Mouse (Mus musculus): Measurements from ENCODE around the gene Prrt4. TPM values are rescaled to one million over a fixed set of nuclear protein-coding genes. Genes with fewer than 3 reads are reported as not detected.
A peak's percentile ranks its signal among the peaks of the same experiment; 100 is the strongest.

Prrt4 gene
- polyA plus RNA-seq, 1 experiment from 2014 or later, result 1.5 TPM

- peaks cover 41% of the 10 kb centered on the region for H3K36me3 ChIP-seq
- no peak overlapping the region for H3K27ac ChIP-seq
- WGBS, result 86% methylated on average over 5 of the region's 5 CpGs
- H3K4me1 ChIP-seq, result peaks cover 12% of the 10 kb centered on the region
- H3K27me3 ChIP-seq, result no peaks in the 10 kb centered on the region
- no peaks in the 10 kb centered on the region for H3K9me3 ChIP-seq
- no peak overlapping the region for H3K4me2 ChIP-seq (replicated peaks)
- ATAC-seq (ENCODE audit: insufficient number of reproducible peaks, insufficient read depth, low FRiP score, low TSS enrichment), result no peak
- no peak overlapping the region for H3K9ac ChIP-seq
- no peak overlapping the region for H3K4me3 ChIP-seq
Observed at GRCm38 (mm10) chr6:29207017-29207416, 27.6 kb upstream of the Prrt4 start.

- Histone ChIP-seq H3K4me3 (no peak overlapping the region), H3K27me3 (no peaks in the 10 kb centered on the region), H3K4me2 (replicated peaks) (no peak overlapping the region), H3K4me1 (peaks cover 5% of the 10 kb centered on the region), H3K9me3 (no peaks in the 10 kb centered on the region), H3K27ac (no peak overlapping the region), H3K36me3 (peaks cover 44% of the 10 kb centered on the region), H3K9ac (no peak overlapping the region)
- ATAC-seq (ENCODE audit: insufficient number of reproducible peaks, insufficient read depth, low FRiP score, low TSS enrichment), result no peak
- WGBS, result 94% methylated on average over 10 of the region's 10 CpGs
Observed at GRCm38 (mm10) chr6:29206006-29206405, 26.6 kb upstream of the Prrt4 start.

DNA sequence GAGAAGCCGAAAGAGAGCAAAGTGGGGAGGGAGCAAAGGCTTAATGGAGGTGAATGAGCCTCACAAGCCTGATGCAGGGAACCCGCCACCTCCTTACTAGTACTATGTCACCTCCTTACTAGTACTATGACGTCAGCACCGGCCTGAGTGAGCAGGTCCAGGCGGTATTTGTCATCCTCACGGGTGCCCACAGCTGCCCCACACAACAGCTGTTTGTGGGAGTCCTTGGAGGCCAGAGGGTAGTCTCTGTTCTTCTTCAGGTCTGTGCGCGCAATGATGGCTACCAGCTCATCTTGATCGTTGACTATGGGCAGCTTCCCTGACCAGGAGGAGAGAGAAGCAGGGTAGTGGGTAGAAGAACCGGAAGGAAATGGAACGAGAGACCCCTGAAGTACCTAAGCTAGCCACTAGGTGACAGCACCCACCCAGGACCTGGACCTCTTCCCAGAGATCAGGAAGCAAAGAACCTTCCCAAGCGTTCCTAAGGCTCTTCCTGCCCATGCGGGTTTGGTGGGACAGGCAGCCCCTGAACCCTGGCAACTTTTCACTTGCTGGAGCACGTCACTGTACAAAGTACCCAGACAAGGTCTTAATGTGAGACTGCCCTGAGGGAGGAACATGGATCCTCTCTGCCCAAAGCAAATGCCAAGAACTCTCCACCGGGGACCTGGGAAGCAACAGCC lies 25.7 kb upstream of the Prrt4 start:
- ATAC-seq (ENCODE audit: insufficient number of reproducible peaks, insufficient read depth, low FRiP score, low TSS enrichment), result no peak
- no peak overlapping the region for H3K4me2 ChIP-seq (replicated peaks)
- 55% methylated on average over 15 of the region's 15 CpGs for WGBS
- no peak overlapping the region for H3K4me3 ChIP-seq
- H3K9me3 ChIP-seq, result no peaks in the 10 kb centered on the region
- H3K4me1 ChIP-seq, result no peaks in the 10 kb centered on the region; the same call in 1 of the 2 replicates
- H3K36me3 ChIP-seq, result peaks cover 50% of the 10 kb centered on the region
- H3K27me3 ChIP-seq, result no peaks in the 10 kb centered on the region
- H3K9ac ChIP-seq, result no peak overlapping the region
- no peak overlapping the region for H3K27ac ChIP-seq

DNA sequence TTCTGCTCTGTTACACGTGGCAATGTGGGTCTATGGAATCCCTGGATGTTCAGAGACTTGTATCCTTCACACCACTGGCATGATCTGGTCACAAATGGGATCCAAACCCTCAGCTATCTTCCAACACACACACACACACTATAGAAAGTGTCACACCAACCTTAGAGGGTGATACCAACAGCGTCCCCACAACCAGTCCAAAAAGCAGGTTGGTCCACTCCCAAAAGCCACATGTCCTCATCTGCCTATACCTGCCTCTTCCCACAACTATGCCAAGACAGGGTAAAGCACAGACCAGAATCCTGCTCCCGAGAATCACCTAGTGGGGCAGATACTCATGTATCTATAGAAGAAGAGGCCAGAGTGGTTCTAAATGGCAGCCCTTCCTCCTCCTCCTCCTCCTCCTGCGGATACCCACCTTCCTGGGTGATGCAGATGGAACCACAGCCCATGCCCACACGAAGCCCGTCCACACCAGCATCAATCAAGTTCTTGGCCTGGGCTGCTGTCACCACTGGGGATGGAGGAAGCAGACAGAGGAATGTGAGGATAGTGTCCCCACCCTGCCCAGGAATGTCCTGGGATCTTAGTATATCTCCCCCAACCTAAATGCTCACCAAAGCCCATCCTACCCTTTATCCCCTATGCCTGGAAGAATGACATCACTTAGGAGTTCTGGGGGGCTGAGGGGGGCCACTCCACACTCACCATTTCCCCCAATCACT lies 24.6 kb upstream of the Prrt4 start:
- no peak for ATAC-seq (ENCODE audit: insufficient number of reproducible peaks, insufficient read depth, low FRiP score, low TSS enrichment)
- Histone ChIP-seq H3K27me3 (no peaks in the 10 kb centered on the region), H3K4me1 (no peaks in the 10 kb centered on the region), H3K4me2 (replicated peaks) (no peak overlapping the region), H3K9me3 (no peaks in the 10 kb centered on the region), H3K36me3 (peaks cover 50% of the 10 kb centered on the region), H3K9ac (no peak overlapping the region), H3K27ac (no peak overlapping the region), H3K4me3 (no peak overlapping the region)
- 91% methylated on average over 6 of the region's 6 CpGs for WGBS

DNA sequence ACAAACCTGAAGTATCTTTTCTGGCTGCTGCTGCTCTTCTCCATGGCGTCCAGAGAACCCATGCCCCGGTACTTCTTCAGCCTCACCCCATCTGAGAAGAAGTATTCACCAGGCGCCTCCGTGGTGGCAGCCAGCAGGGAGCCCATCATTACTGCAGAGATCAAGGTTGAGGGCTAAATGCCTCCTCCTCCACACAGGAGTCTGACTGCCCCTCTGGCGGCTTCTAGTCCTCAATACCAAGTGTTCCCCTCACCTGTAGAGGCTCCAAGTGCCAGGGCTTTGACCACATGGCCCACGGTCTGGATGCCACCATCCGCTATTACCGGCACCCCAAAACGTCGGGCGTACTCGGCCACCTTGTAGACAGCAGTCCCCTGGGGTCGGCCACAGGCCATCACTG lies 23.7 kb upstream of the Prrt4 start:
- no peak overlapping the region for H3K4me3 ChIP-seq
- H3K36me3 ChIP-seq, result peaks cover 50% of the 10 kb centered on the region
- ATAC-seq (ENCODE audit: insufficient number of reproducible peaks, insufficient read depth, low FRiP score, low TSS enrichment), result no peak
- peaks cover 5% of the 10 kb centered on the region for H3K4me1 ChIP-seq
- no peak overlapping the region for H3K9ac ChIP-seq
- H3K4me2 ChIP-seq (replicated peaks), result no peak overlapping the region
- H3K27me3 ChIP-seq, result no peaks in the 10 kb centered on the region
- WGBS, result 89% methylated on average over 13 of the region's 13 CpGs
- H3K9me3 ChIP-seq, result no peaks in the 10 kb centered on the region
- no peak overlapping the region for H3K27ac ChIP-seq

DNA sequence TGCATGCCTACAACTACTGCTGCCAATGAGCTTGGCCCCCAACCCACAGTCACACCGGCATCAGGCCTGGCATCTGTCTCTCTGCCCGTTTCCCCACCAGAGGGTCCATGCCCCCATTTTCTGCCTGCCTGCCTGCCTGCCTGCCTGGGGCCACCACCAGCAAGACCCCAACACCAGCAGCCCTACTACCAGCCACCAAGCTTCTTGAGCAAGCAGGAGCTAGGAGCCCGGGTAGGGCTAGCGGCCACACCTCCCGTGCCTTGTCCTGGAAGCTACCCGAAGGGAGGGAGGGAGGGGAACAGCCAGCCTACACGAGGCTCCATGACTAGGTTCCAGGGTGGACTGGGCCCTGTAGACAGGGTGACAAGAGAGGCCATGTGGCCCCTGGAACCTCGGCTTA lies 22.6 kb upstream of the Prrt4 start:
- no peaks in the 10 kb centered on the region for H3K9me3 ChIP-seq
- no peak overlapping the region for H3K9ac ChIP-seq
- peaks cover 5% of the 10 kb centered on the region for H3K4me1 ChIP-seq
- no peak overlapping the region for H3K27ac ChIP-seq
- 91% methylated on average over 8 of the region's 8 CpGs for WGBS
- no peak overlapping the region for H3K4me3 ChIP-seq
- no peak for ATAC-seq (ENCODE audit: insufficient number of reproducible peaks, insufficient read depth, low FRiP score, low TSS enrichment)
- H3K27me3 ChIP-seq, result no peaks in the 10 kb centered on the region
- no peak overlapping the region for H3K4me2 ChIP-seq (replicated peaks)
- peaks cover 49% of the 10 kb centered on the region for H3K36me3 ChIP-seq

DNA sequence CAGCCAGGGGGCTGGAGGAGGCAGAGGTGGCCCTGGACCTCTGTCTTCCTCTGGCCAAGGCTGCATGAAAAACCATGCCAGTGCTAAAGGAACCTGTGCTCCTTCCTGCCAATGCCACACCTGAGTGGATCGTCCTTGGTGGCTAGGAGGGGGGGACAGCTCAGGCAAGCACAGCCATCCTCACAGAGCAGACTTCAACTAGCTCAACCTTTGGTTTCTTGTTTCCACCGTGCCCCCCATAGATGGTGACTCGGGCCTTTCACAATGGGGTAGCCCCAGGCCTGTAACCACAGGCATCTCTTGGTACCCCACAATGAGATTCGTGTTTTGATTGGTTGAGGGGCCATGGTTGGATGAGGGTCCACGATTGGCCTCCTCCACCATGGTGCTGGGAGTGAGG lies 22.0 kb upstream of the Prrt4 start:
- Histone ChIP-seq H3K27me3 (no peaks in the 10 kb centered on the region), H3K4me1 (peaks cover 5% of the 10 kb centered on the region), H3K9ac (no peak overlapping the region), H3K4me2 (replicated peaks) (no peak overlapping the region), H3K4me3 (no peak overlapping the region), H3K9me3 (no peaks in the 10 kb centered on the region), H3K27ac (no peak overlapping the region), H3K36me3 (peaks cover 44% of the 10 kb centered on the region)
- ATAC-seq (ENCODE audit: insufficient number of reproducible peaks, insufficient read depth, low FRiP score, low TSS enrichment), result no peak
- 88% methylated on average over 5 of the region's 5 CpGs for WGBS

DNA sequence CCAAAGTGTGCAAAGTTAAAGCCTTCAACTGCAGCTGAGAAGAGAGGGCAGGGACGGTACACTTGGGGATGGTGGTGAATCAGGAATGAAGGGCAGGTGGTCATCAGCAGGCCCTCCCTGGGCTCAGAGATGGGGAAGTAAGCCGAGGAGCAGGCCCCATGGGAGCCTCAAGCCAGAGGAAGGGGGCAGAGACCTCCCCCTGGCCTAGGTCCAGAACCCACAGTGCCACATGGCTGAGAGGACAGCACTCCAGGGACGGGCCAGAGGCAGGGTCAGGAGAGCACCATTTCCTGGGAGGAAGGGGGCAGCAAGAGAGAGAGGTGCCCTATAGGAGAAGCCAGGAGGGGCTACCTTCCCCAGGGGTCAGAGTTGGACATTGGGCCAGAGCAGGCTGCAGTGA lies 21.1 kb upstream of the Prrt4 start:
- no peak for ATAC-seq (ENCODE audit: insufficient number of reproducible peaks, insufficient read depth, low FRiP score, low TSS enrichment)
- Histone ChIP-seq H3K27ac (no peak overlapping the region), H3K9ac (no peak overlapping the region), H3K4me1 (peaks cover 5% of the 10 kb centered on the region), H3K36me3 (peaks cover 38% of the 10 kb centered on the region), H3K4me2 (replicated peaks) (no peak overlapping the region), H3K9me3 (no peaks in the 10 kb centered on the region), H3K27me3 (no peaks in the 10 kb centered on the region), H3K4me3 (no peak overlapping the region)
- 61% methylated on average over 3 of the region's 3 CpGs for WGBS

DNA sequence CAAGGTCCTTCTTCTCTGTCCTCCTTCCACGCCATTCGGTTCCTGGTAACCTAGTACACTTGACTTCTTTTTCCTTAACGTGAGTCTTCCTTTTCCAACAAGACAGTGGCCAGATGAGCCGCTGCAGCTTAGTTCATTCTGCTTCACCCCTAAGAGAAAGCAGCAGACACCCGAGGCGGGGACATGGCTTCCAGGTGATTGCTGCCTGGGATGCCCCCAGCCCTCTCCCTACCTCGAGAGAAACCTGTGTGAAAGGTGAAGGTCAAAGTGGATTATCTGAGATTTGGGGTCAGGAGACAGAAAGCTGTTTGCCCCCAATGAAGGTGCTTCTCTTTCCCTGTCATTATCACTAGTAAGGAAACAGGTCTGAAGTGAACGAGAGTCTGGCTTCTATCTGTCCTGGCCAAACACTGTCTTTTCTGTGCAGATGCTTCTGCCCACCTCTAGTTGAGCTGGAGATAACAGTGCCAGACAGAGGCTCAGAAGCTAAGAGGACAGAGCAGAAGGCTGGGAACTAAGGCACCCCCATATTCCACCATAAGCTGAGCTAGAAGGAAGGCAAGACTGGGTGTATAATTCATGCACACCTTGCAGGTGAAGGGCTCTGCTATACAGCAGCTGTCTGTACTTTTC lies 20.0 kb upstream of the Prrt4 start:
- ATAC-seq (ENCODE audit: insufficient number of reproducible peaks, insufficient read depth, low FRiP score, low TSS enrichment), result no peak
- peaks cover 31% of the 10 kb centered on the region for H3K36me3 ChIP-seq
- peaks cover 5% of the 10 kb centered on the region for H3K4me1 ChIP-seq
- H3K9ac ChIP-seq, result no peak overlapping the region
- WGBS, result 43% methylated on average over 8 of the region's 8 CpGs
- H3K27ac ChIP-seq, result no peak overlapping the region
- no peak overlapping the region; the same call in 1 of the 2 replicates for H3K4me3 ChIP-seq
- no peaks in the 10 kb centered on the region for H3K27me3 ChIP-seq
- H3K9me3 ChIP-seq, result no peaks in the 10 kb centered on the region
- H3K4me2 ChIP-seq (replicated peaks), result peak overlapping the region; percentile 50

DNA sequence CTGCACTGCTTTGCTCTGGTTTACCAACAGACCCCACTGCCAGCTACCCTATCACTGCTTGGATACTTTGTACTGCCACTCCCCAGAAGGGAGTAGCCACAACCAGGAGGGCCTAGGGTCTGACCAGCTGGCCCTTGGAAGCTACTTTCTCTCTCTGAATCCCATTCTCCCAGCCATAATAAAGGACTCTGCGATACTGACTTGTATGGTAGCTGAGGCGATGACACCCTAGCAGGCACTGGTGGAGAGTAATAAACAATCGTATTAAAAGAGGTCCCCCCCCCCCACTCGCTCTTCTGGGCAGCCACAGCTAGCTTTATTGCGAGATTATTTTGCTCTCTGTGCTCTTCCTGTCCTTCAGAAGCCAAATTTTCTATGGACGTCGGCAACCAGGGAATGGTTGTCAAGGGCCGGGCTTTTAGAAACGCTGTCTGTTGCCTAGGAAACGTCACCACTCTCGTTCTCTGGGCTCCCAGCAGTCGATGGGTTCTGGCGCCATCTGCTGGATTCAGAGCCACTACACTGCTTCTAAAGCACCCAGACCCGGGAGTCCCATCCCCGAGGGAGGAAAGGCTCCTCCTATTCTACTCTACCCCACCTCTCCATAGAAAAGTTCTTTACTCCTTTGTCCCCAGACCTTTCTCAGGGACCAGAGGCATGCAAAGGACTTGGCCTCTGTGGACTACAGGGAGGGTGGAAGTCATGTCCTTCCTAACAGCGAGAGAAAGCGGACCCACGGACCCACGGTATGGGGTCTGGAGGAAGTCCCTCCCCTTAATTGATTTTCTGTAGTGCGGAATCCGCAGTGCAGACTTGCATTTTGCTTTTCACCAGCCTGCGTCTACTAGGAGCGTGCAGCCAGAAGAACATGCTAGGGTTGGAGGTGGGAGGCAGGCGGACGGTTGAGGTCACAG lies 19.2 kb upstream of the Prrt4 start:
- peak; percentile 64 for ATAC-seq (ENCODE audit: insufficient number of reproducible peaks, insufficient read depth, low FRiP score, low TSS enrichment)
- peaks cover 23% of the 10 kb centered on the region for H3K36me3 ChIP-seq
- no peaks in the 10 kb centered on the region for H3K9me3 ChIP-seq
- H3K27ac ChIP-seq, result no peak overlapping the region
- peak overlapping the region; percentile 27 for H3K4me3 ChIP-seq
- H3K27me3 ChIP-seq, result no peaks in the 10 kb centered on the region
- H3K4me1 ChIP-seq, result peaks cover 5% of the 10 kb centered on the region
- 15% methylated on average over 25 of the region's 25 CpGs for WGBS
- 0 out of 2 replicates have a peak overlapping the region, but pooled peaks have one; percentile 46 for H3K9ac ChIP-seq
- peak overlapping the region; percentile 50 for H3K4me2 ChIP-seq (replicated peaks)

Measured in embryonic facial prominence, embryonic 12.5 days (tissue).